Mouse (Mus musculus) neutrophil, adult 65 days (primary cell): ENCODE results near the gene Vmn2r73. TPM values are rescaled to one million over a fixed set of nuclear protein-coding genes. Genes with fewer than 3 reads are reported as not detected.

Experiments
- total RNA-seq: library from RNA; stranded (reverse); gene quantifications from 2 replicates; pipeline ENCODE4 v1.2.4, GENCODE M21; 2023

The Vmn2r73 gene
- total RNA-seq: not detected in 2 replicates

DNA sequence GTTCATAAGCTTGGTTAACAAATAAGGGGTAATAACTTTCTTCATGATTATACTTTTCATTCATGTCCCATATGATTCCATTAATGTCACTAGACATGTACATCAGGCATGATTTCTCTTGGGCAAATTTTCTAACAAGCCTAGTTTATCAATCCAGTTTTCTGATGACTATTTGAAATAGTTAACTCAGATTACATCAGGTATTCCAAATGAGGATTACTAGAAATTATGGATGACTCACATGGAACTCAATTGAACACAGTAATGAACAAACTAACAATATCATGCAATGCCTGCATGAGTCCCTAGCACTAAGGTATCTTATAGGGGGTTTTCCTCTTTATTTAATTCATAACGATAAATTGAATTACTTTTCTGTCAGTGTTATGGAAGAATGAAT, at the start of gene Vmn2r73:
TSS of gene Vmn2r73 (minus strand) at position 101 of the 400 bp plus-strand sequence.

Other genes starting within 250 kb of the Vmn2r73 start
- not detected in 2 replicates for gene Vmn2r72, start 121.2 kb downstream of the Vmn2r73 start, total RNA-seq
- not detected in 2 replicates for gene Vmn2r74, start 85.4 kb upstream of the Vmn2r73 start, total RNA-seq